Mouse (Mus musculus) ES-Bruce4 (cell line): ENCODE results near the gene Atxn2.

Experiments
- CTCF ChIP-seq: IDR thresholded peaks from one replicate; pipeline ENCODE4 v1.8.1; 2011; ENCODE audit warnings: low read depth, low read length
- EP300 ChIP-seq: IDR thresholded peaks from 2 replicates; pipeline ENCODE4 v1.6.1; 2011; ENCODE audit warnings: low read depth, low read length; ENCODE audit not compliant: insufficient read depth

DNA sequence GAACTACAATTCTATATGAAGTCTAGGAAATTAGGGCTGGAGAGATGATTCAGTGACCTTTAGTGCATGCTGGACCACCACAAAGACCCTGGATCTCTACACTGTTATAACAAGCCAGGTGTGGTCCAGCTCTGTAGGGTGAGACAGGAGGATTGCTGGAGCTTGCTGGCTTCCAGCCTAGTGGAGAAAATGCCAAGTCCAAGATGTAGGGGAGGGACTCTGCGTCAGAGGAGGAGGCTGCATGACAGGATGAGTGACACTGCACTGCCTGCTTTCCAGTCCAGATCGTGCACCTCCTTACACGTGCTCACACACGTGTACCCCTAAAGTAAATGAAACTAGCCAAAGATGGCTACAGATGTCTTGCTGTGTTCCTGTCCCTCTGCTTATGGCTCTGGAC lies 48.8 kb downstream of the Atxn2 start:
- no peak for TF ChIP-seq EP300
- TF ChIP-seq CTCF, result no peak
